Mouse (Mus musculus): ENCODE measurements around the gene Olfr1019. TPM values are rescaled to one million over a fixed set of nuclear protein-coding genes. Genes with fewer than 3 reads are reported as not detected.

Gene Olfr1019
- not detected for total RNA-seq (2021)
- long read RNA-seq, result 0 reads

GRCm38 (mm10) chr2:85845383-85845782 is at the start of gene Olfr1019:
TSS of gene Olfr1019 (minus strand) at chr2:85845483.
- DNase-seq (ENCODE audit: low spot score in 2 of 2), result no peak

- DNase-seq (ENCODE audit: low spot score in 2 of 2), result no peak
Measured at GRCm38 (mm10) chr2:85885340-85885739, 40.1 kb upstream of the Olfr1019 start, which contains the start of gene Olfr1023. TSS of gene Olfr1023 (plus strand) at chr2:85885640.

- DNase-seq (ENCODE audit: low spot score in 2 of 2), result no peak
Measured at GRCm38 (mm10) chr2:85868294-85868693, 23.0 kb upstream of the Olfr1019 start, which contains the start of gene Olfr1022. TSS of gene Olfr1022 (plus strand) at chr2:85868594.

GRCm38 (mm10) chr2:85846730-85847129 is 1.4 kb upstream of the Olfr1019 start, which contains the start of gene Olfr1020:
TSS of gene Olfr1020 (plus strand) at chr2:85847030.
- DNase-seq (ENCODE audit: low spot score in 2 of 2), result no peak

GRCm38 (mm10) chr2:85818179-85818578 is 27.1 kb downstream of the Olfr1019 start, which contains the start of gene Olfr1018:
TSS of gene Olfr1018 (plus strand) at chr2:85818479.
- no peak for DNase-seq (ENCODE audit: low spot score in 2 of 2)

GRCm38 (mm10) chr2:85804501-85804900 is 40.8 kb downstream of the Olfr1019 start:
- DNase-seq (ENCODE audit: low spot score in 2 of 2), result no peak

GRCm38 (mm10) chr2:85802444-85802843 is 42.8 kb downstream of the Olfr1019 start, which contains the start of gene Olfr1016:
TSS of gene Olfr1016 (minus strand) at chr2:85802544.
- no peak for DNase-seq (ENCODE audit: low spot score in 2 of 2)

GRCm38 (mm10) chr2:85792331-85792730 is 53.0 kb downstream of the Olfr1019 start:
- no peak for DNase-seq (ENCODE audit: low spot score in 2 of 2)

Other genes with a start within 250 kb of the Olfr1019 start
- gene Olfr1000, start 233.6 kb downstream of the Olfr1019 start, total RNA-seq (2021), result not detected
- not detected for gene Olfr1002, start 194.8 kb downstream of the Olfr1019 start, total RNA-seq (2021)
- gene Olfr154, start 181.0 kb downstream of the Olfr1019 start, total RNA-seq (2021), result not detected
- not detected for gene Olfr1006, start 166.7 kb downstream of the Olfr1019 start, total RNA-seq (2021)
- gene Olfr1008, start 156.1 kb downstream of the Olfr1019 start, total RNA-seq (2021), result not detected
- gene Olfr1009, start 130.1 kb downstream of the Olfr1019 start, total RNA-seq (2021), result not detected
- not detected for gene Olfr1012, start 82.7 kb downstream of the Olfr1019 start, total RNA-seq (2021)
- not detected for gene Olfr1013, start 78.4 kb downstream of the Olfr1019 start, total RNA-seq (2021)
- gene Olfr1014, start 72.8 kb downstream of the Olfr1019 start, total RNA-seq (2021), result not detected
- not detected for gene Olfr1015, start 63.5 kb downstream of the Olfr1019 start, total RNA-seq (2021)
- not detected for gene Olfr1016, start 42.9 kb downstream of the Olfr1019 start, total RNA-seq (2021)
- not detected for gene Olfr1018, start 27.0 kb downstream of the Olfr1019 start, total RNA-seq (2021)
- gene Olfr1020, start 1.5 kb upstream of the Olfr1019 start, total RNA-seq (2021), result not detected
- gene Olfr1022, start 23.1 kb upstream of the Olfr1019 start, total RNA-seq (2021), result not detected
- not detected for gene Olfr1023, start 40.2 kb upstream of the Olfr1019 start, total RNA-seq (2021)
- gene Olfr1024, start 59.6 kb upstream of the Olfr1019 start, total RNA-seq (2021), result not detected
- not detected for gene Olfr1025-ps1, start 69.7 kb upstream of the Olfr1019 start, total RNA-seq (2021)
- gene Olfr1026, start 76.1 kb upstream of the Olfr1019 start, total RNA-seq (2021), result not detected
- not detected for gene Olfr1028, start 105.0 kb upstream of the Olfr1019 start, total RNA-seq (2021)
- gene Olfr1029, start 128.4 kb upstream of the Olfr1019 start, total RNA-seq (2021), result not detected
- not detected for gene Olfr1030, start 133.8 kb upstream of the Olfr1019 start, total RNA-seq (2021)
- gene Olfr1031, start 144.8 kb upstream of the Olfr1019 start, total RNA-seq (2021), result not detected
- gene Olfr1032, start 160.1 kb upstream of the Olfr1019 start, total RNA-seq (2021), result not detected
- not detected for gene Olfr1033, start 175.2 kb upstream of the Olfr1019 start, total RNA-seq (2021)
- not detected for gene Olfr1034, start 200.4 kb upstream of the Olfr1019 start, total RNA-seq (2021)
- gene Olfr1036, start 228.5 kb upstream of the Olfr1019 start, total RNA-seq (2021), result not detected
- gene Olfr1037, start 241.9 kb upstream of the Olfr1019 start, total RNA-seq (2021), result not detected

Measured in layer of hippocampus, postnatal 10 days (tissue).